Mouse (Mus musculus) heart, adult 18-20 months (tissue): ENCODE measurements around the gene Insm1. TPM values are rescaled to one million over a fixed set of nuclear protein-coding genes. Genes with fewer than 3 reads are reported as not detected.

Experiments used
- DNase-seq, 2 experiments: peaks; one replicate each; pipeline ENCODE4 v3.0.0; 2021 to 2022; ENCODE audit warnings: mixed read lengths in 1 of 2
- long read RNA-seq, 2 experiments: library from polyadenylated mRNA; stranded (forward); transcript quantifications; one replicate each; pipeline ENCODE4 v2.0.0; 2021
- total RNA-seq, 2 experiments: library from RNA; stranded (reverse); gene quantifications; 2 replicates each; pipeline ENCODE4 v1.2.3; 2021

Insm1 gene
- total RNA-seq = under 1 TPM in 1 of 2 experiments, not detected in 1; 0.15 TPM
- long read RNA-seq, experiment 1 = 0 reads
- long read RNA-seq, experiment 2 = 0 reads

GRCm38 (mm10) chr2:146221076-146221928, at the start of gene Insm1:
TSS of gene Insm1 (plus strand) at chr2:146221921.
- DNase-seq = peak in 1 of 2 experiments; percentile 60

- no peak for DNase-seq
Measured at GRCm38 (mm10) chr2:146172106-146172505, 49.6 kb upstream of the Insm1 start.

GRCm38 (mm10) chr2:146174173-146174572, 47.5 kb upstream of the Insm1 start:
- no peak for DNase-seq

DNA sequence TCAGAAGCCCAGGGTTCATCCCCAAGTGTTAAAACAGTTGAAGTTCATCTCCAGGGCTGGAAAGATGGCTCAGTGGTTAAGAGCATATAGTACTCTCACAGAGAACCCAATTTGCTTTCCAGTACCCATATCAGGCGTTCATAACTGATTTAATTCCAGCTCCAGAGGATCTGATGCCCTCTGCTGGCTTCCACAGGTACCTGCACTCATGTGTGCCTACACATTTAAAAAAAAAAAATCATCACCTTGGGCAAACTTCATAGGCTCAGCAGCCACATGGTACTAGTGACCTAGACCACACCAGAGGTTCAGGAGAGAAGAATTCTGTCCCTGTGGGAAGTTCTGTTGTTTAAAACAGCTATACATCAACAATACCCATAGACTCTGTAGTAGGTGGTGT, 43.0 kb upstream of the Insm1 start:
- no peak for DNase-seq

- DNase-seq = no peak
Measured at GRCm38 (mm10) chr2:146183830-146184793, 37.6 kb upstream of the Insm1 start.

- peak; percentile 21 to 55 for DNase-seq
Measured at GRCm38 (mm10) chr2:146196126-146196525, 25.6 kb upstream of the Insm1 start.

GRCm38 (mm10) chr2:146197947-146198346, 23.8 kb upstream of the Insm1 start:
- no peak for DNase-seq

- no peak for DNase-seq
Measured at GRCm38 (mm10) chr2:146210968-146211367, 10.8 kb upstream of the Insm1 start.

- DNase-seq = peak; percentile 24 to 49
Measured at GRCm38 (mm10) chr2:146214715-146215114, 7.0 kb upstream of the Insm1 start.

- DNase-seq = no peak
Measured at GRCm38 (mm10) chr2:146216111-146217064, 5.3 kb upstream of the Insm1 start.

- DNase-seq = peak; percentile 16 to 17
Measured at GRCm38 (mm10) chr2:146217227-146217980, 4.3 kb upstream of the Insm1 start.

DNA sequence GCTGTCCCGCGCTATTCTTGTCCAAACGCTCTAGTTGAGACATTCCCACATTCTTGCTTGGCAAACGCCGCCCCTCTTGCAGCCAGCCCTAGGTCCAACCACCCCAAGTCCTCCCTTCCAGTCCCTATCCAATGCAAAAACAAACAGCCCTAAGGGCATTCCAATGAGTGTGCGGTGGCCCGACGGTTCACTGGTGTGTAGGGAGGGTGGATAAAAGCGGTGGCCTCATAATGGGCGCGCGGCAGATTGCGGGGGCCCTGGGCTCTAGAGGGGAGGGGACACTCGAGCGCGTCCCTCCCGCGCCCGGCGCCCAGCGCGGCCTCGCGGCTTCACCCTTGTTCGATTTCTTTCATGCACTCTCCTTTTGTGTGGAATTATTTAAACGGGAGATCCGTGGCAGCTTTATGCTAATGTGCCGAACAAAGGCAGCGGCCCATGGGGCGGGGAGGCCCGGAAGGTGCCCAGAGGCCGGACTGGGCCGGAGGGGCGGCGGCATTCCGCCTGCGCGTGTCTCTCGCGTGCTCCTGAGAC, 3.5 kb upstream of the Insm1 start:
- peak in 1 of 2 experiments; percentile 19 for DNase-seq

DNA sequence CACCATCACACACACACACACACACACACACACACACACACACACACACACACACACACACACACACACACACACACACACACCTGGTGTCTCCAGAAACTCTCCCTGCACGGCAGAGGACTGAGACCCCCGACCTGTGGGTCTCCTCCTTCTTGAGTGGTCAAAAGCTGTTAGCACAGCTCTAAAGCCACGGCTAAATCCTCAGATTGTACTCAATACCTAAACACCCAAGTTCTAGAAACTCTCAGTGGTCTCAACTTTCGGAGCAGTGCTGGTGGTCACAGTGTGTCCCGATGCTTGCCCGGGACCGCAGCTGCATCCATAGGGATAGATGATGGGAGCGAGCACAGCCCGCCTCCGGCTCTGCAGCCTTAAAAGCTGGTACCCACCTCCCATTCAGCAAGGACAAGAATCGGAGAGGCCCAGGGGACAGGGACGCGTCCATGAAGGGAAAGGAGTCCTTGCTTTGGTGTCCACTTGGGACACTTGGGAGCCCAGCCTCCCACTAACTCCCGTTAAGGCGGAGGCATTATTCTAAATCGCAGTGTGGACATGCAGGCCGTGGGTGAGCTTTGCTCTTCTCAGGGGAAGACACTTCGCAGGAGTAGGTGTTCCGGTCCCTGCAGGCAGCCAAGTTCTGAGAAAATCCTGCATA, 2.7 kb upstream of the Insm1 start:
- peak in 1 of 2 experiments; percentile 22 for DNase-seq

DNA sequence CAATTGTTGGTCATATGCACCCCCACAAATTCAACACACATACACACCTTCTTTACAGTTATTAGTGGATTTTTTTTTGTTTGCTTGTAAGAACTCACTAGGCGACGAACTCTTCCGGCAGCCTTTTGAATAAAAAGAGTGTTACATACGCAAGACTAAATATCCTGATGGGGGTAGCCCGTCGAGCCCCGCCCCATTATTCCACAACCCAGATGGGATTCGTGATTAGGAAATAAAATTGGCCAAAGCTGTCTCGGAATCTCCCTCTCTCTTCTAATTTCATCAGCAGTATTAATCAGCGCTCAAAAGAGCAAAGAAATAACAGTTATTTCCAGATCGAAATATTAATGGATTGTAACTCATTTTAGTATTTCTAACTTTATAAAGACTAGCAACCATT, 1.9 kb upstream of the Insm1 start:
- peak in 1 of 2 experiments; percentile 5 for DNase-seq

- peak in 1 of 2 experiments; percentile 11 for DNase-seq
Measured at GRCm38 (mm10) chr2:146220591-146221075, 1.1 kb upstream of the Insm1 start.

- peak in 1 of 2 experiments; percentile 6 for DNase-seq
Measured at GRCm38 (mm10) chr2:146221929-146222278, 183 bp downstream of the Insm1 start.

GRCm38 (mm10) chr2:146222279-146223175, 806 bp downstream of the Insm1 start:
- peak in 1 of 2 experiments; percentile 15 for DNase-seq

DNA sequence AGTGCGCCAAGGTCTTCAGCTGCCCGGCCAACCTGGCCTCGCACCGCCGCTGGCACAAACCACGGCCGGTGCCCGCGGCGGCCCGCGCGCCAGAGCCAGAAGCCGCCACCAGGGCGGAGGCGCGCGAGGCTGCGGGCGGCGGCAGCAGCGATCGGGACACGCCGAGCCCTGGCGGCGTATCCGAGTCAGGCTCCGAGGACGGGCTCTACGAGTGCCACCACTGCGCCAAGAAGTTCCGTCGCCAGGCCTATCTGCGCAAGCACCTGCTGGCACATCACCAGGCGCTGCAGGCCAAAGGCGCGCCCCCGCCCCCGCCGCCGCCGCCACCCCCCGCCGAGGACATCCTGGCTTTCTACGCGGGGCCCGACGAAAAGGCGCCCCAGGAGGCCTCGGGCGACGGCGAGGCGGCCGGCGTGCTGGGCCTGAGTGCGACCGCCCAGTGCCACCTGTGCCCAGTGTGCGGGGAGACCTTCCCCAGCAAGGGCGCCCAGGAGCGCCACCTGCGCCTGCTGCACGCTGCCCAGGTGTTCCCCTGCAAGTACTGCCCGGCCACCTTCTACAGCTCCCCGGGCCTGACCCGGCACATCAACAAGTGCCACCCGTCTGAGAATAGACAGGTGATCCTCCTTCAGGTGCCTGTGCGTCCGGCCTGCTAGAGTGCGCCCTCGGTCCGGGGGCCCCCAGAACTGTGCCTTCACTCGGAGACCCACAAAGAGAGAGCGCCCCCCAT, 1.6 kb downstream of the Insm1 start:
- DNase-seq = no peak
